Mouse (Mus musculus) kidney, postnatal 14 days (tissue): ENCODE data around the gene Rae1.

Experiments used
- DNase-seq: peaks from one replicate; pipeline ENCODE4 v3.0.0; 2022; ENCODE audit warnings: mixed read lengths

Gene Rae1

DNA sequence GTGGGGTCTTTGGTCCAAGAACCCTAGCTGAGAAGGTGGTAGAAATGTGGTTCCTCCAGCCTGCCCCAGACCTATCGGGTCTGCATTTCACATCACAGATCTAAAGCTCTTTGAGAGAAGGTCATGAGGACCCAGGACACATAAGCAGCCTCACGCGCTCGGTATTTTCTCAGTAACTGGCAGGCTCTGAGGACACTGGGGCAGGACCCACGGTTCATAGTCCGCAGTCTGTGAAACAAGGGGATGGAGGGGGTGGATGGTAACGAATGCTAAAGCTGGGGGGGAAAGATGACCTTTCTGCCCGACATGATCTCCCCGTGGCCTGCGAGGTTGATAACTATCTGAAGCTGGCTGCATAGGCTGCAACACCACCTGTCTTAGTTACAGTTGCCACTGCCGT is 2.2 kb upstream of the Rae1 start:
- DNase-seq, result peak; percentile 56

DNA sequence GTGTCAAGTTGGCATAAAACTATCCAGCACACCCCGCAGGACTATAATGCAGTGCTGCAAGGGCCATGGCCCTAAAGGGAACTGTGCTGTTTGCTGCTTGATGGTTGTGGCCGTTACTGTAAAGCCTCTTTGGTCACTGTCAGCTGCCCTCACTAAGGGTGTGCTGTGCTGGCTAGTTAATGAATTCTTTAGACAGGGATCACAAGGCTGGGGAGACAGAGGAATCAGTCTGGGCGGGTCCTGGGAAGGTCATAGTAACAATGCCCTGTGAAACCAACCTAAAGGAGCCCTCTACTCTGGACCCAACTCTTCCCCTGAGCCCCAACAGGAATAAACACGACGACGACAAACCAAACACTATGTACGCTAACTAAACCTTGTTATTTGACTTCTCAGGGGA is 1.4 kb upstream of the Rae1 start:
- DNase-seq, result peak; percentile 57

GRCm38 (mm10) chr2:173000285-173000652 is 352 bp downstream of the Rae1 start:
- peak; percentile 84 for DNase-seq

DNA sequence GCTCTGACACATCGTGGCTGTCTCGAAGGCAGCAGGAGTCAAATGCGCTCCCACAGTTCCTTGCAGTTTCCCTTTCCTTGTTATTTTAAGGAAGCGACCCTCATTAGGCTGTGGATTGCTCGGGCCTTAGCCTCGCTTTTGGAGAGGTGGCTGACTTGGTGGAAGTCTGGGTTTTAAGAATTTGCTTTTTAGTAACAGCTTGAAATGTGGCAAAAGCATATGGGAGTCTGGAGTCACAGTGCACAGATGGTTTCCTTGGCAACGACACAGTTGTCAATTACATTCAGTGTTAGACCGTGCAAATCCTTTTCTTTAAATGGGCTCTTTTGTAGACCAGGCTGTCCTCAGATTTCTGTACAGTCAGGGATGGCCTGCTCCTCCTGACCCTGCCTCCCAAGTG is 1.0 kb downstream of the Rae1 start:
- DNase-seq, result no peak

DNA sequence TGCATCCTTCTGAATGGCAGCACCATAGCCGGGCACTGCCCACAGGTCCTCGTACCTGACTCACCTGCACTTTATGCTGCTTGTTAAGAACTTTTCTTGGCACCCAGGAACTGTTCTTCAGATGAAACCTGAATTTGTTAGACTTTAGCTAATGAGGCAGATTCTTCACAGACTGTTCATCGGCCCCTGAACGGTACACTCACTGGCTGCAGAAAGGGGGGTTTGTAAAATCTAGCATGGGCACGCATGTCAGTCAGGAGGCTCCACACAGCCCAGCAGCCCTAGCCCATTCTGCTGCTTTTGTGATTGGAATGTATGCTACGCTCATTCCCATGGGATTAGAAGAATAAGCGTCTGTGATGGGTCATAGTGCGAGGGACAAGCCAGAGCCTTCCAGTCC is 3.8 kb downstream of the Rae1 start:
- no peak for DNase-seq

DNA sequence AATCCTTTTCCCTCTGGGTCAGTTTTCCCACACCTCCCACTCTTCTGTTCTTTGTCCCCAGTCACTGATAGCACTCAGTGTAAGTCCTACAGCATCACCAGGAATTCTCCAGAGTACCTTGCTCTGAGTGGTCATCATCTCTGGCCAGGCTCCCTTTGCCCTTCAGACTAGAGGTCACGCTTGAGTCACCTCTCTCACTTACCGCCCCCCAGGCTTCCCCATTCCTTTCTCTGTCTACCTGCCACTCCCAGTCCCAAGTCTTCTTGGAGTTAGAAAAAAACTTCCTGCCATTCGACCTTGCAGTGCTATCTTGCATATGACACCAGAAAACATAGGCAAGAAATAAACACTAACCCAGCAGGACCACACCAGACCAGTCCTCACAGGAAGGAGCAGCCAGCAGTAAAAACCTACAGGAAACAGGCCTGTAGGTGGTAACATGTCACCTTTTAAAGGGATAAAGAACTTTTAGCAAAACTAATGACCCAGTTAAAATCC is 10.4 kb downstream of the Rae1 start:
- no peak for DNase-seq

DNA sequence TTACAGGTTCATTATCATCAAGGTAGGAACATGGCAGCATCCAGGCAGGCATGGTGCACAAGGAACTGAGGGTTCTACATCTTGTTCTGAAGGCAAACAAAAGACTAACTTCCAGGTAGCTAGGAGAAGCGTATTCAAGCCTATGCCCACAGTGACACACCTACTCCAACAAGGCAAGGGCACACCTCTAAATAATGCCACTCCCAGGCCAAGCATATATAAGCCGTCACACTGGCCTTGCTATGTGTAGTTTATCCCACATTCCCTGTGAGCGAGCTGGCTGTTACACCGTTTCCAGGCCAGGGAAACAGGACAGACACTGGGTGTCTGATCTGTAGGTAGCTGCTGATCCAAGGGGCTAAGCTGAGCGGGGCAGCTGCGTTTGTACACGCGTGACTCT is 11.5 kb downstream of the Rae1 start:
- DNase-seq, result no peak

DNA sequence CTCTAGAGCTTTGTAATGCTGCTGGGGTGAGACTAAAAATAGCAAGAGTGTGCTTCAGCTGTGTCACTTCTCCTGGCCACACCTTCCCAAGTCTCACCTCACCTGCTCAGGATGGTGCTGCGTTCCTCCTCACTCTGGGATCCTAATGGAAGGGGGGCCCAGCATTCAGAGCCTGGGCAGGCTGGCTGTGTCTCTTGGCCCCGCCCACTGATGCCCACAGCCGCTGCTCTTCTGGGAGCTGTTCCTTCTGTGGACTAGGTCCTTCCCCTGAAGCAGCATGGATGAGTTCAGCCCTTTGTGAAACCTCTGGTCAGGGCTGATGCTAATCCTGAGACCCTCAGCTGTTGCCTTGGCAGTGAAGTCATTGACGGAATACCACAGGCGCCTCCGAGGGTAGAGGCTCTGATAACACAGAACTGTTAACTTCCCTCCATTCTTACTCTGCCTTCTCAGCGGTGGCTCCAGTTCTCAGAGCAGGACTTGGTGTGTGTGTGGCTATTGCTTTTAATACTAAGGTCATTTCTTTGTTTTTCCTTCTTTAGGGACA is 14.9 kb downstream of the Rae1 start:
- no peak for DNase-seq

- DNase-seq, result no peak
Measured at GRCm38 (mm10) chr2:173017940-173018339, 18.0 kb downstream of the Rae1 start.

- peak; percentile 46 for DNase-seq
Measured at GRCm38 (mm10) chr2:173018618-173019017, 18.7 kb downstream of the Rae1 start.

GRCm38 (mm10) chr2:173019322-173019721 is 19.4 kb downstream of the Rae1 start:
- DNase-seq, result no peak

GRCm38 (mm10) chr2:173019790-173020189 is 19.9 kb downstream of the Rae1 start:
- peak; percentile 93 for DNase-seq

GRCm38 (mm10) chr2:173020430-173020829 is 20.5 kb downstream of the Rae1 start, which contains the start of gene Rbm38:
Rbm38 (plus strand) TSS chr2:173020498.
- DNase-seq, result no peak

GRCm38 (mm10) chr2:173021633-173022055 is 21.7 kb downstream of the Rae1 start:
- peak; percentile 96 for DNase-seq

- DNase-seq, result peak; percentile 50
Measured at GRCm38 (mm10) chr2:173022056-173022681, 22.3 kb downstream of the Rae1 start.

- DNase-seq, result no peak
Measured at GRCm38 (mm10) chr2:173022813-173023212, 22.9 kb downstream of the Rae1 start.

DNA sequence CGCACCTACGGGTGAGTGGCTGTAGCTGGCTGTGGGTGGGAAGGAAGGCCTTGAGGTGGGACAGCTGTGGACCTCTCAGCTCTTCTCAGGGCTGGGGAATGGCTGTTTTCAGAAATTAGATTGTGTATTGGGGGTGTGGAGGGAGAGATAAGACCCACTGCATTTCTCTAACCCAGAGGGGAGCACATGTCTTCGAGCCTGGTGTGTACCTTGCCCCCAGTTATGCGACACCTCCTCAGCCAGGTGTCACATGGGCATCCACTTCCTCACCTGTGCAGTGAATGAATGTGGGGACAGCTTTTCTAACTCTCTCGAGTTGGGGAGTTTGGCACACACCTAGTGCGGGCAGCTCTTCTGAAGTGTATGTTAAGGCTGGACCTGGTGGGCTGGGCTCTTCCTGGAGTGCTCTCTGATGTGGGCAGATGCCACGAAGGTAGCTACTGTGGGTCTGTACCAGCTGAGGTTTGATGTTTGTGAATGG is 23.5 kb downstream of the Rae1 start:
- no peak for DNase-seq

DNA sequence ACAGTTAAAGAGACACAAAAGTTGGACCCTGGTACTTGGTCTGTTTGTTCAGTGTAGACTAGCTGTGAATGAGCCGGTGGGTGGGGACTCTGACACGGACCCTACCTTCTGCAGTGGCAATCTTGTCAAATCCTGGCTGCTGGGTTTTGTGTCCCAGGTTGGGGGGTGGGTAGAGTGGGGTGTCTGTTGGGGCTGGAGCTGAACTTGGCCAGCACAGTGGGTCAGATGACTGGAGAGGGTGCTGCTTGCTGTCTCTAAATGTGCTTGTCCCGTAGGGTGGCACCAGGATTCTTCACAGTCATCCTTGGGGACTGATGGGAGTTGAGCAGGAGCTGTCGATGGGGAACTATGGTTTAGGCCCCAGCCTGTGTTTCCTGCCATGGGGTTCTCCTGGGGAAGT is 24.0 kb downstream of the Rae1 start:
- DNase-seq, result no peak

DNA sequence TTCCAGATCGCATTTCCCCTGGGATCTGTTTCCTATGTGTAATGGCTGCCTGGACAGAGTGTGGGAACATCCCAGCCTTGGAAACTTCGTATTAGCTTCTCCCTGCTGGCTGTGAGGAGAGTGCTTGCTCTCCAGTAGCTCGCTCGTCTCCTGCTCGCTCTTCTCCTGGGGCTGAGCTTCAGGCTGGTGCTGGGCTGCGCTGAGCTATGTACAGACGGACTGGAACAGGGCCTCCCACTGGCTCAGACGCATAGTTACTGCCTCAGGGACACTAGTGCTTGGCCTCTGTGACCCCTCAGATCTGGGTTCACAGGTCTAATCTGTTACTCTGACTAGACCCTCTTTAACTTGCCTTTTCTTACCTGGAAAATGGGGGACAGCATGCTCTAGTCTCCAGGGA is 24.5 kb downstream of the Rae1 start:
- no peak for DNase-seq

GRCm38 (mm10) chr2:173024938-173025337 is 25.0 kb downstream of the Rae1 start:
- no peak for DNase-seq

DNA sequence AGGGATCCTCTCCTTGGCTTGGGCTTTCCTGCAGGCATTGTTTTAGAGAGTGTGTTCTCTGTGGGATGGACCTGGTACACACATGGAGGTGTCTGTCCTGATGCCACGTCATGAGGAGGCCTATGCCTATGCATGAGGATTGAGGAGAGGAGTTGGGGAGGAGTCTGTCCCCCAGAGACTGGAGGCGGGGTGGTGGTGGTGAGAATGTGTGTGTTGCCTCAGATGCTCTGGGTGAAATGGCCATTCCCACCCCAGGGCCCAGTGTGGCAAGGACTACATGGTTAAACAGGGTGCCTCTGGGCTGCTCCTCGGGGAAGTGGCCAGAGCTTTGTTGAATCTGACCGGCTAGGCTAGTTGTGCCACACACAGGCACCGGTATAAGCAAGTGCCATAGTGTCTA is 26.4 kb downstream of the Rae1 start:
- DNase-seq, result no peak

GRCm38 (mm10) chr2:173026688-173027131 is 26.8 kb downstream of the Rae1 start:
- no peak for DNase-seq

DNA sequence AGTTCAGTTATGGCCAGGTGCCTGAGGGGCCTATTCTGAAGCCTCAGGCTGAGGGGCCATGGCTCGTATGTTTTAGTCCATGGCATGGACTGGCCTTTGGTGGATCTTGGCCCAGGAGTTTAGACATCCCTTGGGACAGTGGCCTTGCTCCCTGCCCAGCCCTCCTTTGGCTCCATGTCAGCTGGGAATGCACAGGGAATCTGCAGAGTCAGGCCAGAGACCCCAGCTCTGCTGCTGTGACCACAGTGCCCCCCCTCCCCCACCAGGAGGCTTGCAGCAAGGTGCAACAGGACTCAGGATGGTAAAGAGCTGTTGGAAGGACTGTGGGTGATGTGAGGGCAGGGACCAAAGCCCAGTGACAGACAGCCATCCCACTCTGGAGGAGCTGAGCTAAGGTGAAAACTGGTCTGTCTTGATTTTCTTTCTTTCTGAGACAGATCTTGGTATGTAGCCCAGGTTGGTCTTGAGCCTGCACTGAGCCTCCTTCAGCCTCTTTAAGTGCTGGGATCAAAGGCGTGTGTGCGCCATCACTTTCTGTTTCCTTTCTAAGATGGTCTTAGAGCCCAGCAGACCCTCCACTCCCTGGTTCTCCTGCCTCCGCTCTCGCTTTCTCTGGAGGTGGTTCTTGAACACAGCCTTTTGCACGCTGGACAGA is 27.4 kb downstream of the Rae1 start:
- DNase-seq, result no peak

GRCm38 (mm10) chr2:173027824-173028495 is 28.0 kb downstream of the Rae1 start:
- DNase-seq, result no peak
